Mouse (Mus musculus): ENCODE measurements around the gene Tgm1. TPM values are rescaled to one million over a fixed set of nuclear protein-coding genes. Genes with fewer than 3 reads are reported as not detected.
"Not testable (repeated sequence)": the region's sequence is repeated elsewhere in the genome, so short reads cannot be mapped to it uniquely, and the experiment has no call there.

Tgm1 gene
- total RNA-seq (2014; fragmentation: Nextera tagmentation): not detected in 2 replicates
- 0.15 TPM in 1 of 2 replicates, not detected in the other for total RNA-seq (2017)

- ATAC-seq (replicated peaks; ENCODE audit: low FRiP score, low TSS enrichment, poor library complexity, severe bottlenecking): no peak
These were observed at the start of gene Tgm1 for GRCm38 (mm10) chr14:55713729-55714122. TSS of gene Tgm1 (minus strand) at chr14:55713926.

- no peak for ATAC-seq (replicated peaks; ENCODE audit: low FRiP score, low TSS enrichment, poor library complexity, severe bottlenecking)
These were observed 49.4 kb upstream of the Tgm1 start for GRCm38 (mm10) chr14:55763166-55763565.

GRCm38 (mm10) chr14:55762001-55762821 is 48.5 kb upstream of the Tgm1 start:
- ATAC-seq (replicated peaks; ENCODE audit: low FRiP score, low TSS enrichment, poor library complexity, severe bottlenecking): 0 out of 2 replicates have a peak, but pooled peaks have one; percentile 7

- ATAC-seq (replicated peaks; ENCODE audit: low FRiP score, low TSS enrichment, poor library complexity, severe bottlenecking): no peak
These were observed 47.4 kb upstream of the Tgm1 start, which contains the start of gene Ltb4r2 for GRCm38 (mm10) chr14:55761163-55761562. TSS of gene Ltb4r2 (plus strand) at chr14:55761428.

- not testable (repeated sequence) for ATAC-seq (replicated peaks; ENCODE audit: low FRiP score, low TSS enrichment, poor library complexity, severe bottlenecking)
These were observed 46.4 kb upstream of the Tgm1 start for GRCm38 (mm10) chr14:55760156-55760555.

- ATAC-seq (replicated peaks; ENCODE audit: low FRiP score, low TSS enrichment, poor library complexity, severe bottlenecking): peak; percentile 55
These were observed 44.6 kb upstream of the Tgm1 start, which contains the start of gene Cideb for GRCm38 (mm10) chr14:55758363-55758784. TSS of gene Cideb (minus strand) at chr14:55758458.

- ATAC-seq (replicated peaks; ENCODE audit: low FRiP score, low TSS enrichment, poor library complexity, severe bottlenecking): no peak
These were observed 43.8 kb upstream of the Tgm1 start for GRCm38 (mm10) chr14:55757566-55757965.

GRCm38 (mm10) chr14:55747051-55747847 is 33.5 kb upstream of the Tgm1 start:
- ATAC-seq (replicated peaks; ENCODE audit: low FRiP score, low TSS enrichment, poor library complexity, severe bottlenecking): no peak

GRCm38 (mm10) chr14:55745861-55746237 is 32.1 kb upstream of the Tgm1 start:
- ATAC-seq (replicated peaks; ENCODE audit: low FRiP score, low TSS enrichment, poor library complexity, severe bottlenecking): no peak

- peak; percentile 65 for ATAC-seq (replicated peaks; ENCODE audit: low FRiP score, low TSS enrichment, poor library complexity, severe bottlenecking)
These were observed 31.6 kb upstream of the Tgm1 start, which contains the start of the genes Dhrs1 and Nop9 for GRCm38 (mm10) chr14:55745180-55745860. TSS of gene Dhrs1 (minus strand) at chr14:55745690. TSS of gene Nop9 (plus strand) at chr14:55745693.

GRCm38 (mm10) chr14:55743711-55744110 is 30.0 kb upstream of the Tgm1 start:
- peak; percentile 62 for ATAC-seq (replicated peaks; ENCODE audit: low FRiP score, low TSS enrichment, poor library complexity, severe bottlenecking)

GRCm38 (mm10) chr14:55737086-55737687 is 23.5 kb upstream of the Tgm1 start:
- ATAC-seq (replicated peaks; ENCODE audit: low FRiP score, low TSS enrichment, poor library complexity, severe bottlenecking): no peak

GRCm38 (mm10) chr14:55735758-55736157 is 22.0 kb upstream of the Tgm1 start:
- ATAC-seq (replicated peaks; ENCODE audit: low FRiP score, low TSS enrichment, poor library complexity, severe bottlenecking): no peak

- ATAC-seq (replicated peaks; ENCODE audit: low FRiP score, low TSS enrichment, poor library complexity, severe bottlenecking): no peak
These were observed 21.6 kb upstream of the Tgm1 start for GRCm38 (mm10) chr14:55735334-55735733.

GRCm38 (mm10) chr14:55734869-55735268 is 21.1 kb upstream of the Tgm1 start:
- ATAC-seq (replicated peaks; ENCODE audit: low FRiP score, low TSS enrichment, poor library complexity, severe bottlenecking): no peak

- ATAC-seq (replicated peaks; ENCODE audit: low FRiP score, low TSS enrichment, poor library complexity, severe bottlenecking): no peak
These were observed 20.2 kb upstream of the Tgm1 start for GRCm38 (mm10) chr14:55733889-55734288.

GRCm38 (mm10) chr14:55730531-55731032 is 16.9 kb upstream of the Tgm1 start:
- no peak for ATAC-seq (replicated peaks; ENCODE audit: low FRiP score, low TSS enrichment, poor library complexity, severe bottlenecking)

GRCm38 (mm10) chr14:55730116-55730515 is 16.4 kb upstream of the Tgm1 start:
- no peak for ATAC-seq (replicated peaks; ENCODE audit: low FRiP score, low TSS enrichment, poor library complexity, severe bottlenecking)
